Mouse (Mus musculus): ENCODE data around the gene Pcyt2.

Pcyt2 gene

DNA sequence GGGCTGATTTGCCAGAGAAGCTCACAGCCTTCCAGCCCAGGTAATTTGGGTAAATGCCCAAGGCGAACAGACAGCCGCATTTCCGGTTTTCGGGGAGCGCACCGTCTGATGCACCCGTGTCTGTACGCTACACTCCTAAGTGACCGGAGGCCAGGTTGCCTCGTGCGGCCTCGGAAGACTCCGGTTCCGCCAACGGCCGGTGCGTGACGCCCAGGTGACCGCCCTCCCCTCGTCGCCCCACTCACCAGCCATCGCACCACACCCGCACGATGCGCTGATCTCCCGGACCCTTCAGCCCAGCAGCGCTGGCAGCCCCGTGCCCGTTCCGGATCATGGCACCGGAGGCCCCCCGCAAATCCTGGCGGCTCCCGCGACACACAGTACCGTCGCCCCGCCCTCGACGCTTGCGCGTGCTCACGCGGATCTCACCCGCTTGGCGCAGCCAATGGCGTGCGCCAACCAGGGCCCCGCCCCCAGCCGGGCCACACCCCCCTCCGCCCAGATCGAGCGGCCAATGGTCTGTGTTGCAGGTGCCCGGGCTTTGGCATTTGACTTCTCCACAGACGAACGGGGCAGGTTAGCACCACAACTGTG, at the start of gene Pcyt2:
Pcyt2 (minus strand) TSS at position 418 of the 594 bp plus-strand sequence.
- peak; percentile 85 for DNase-seq (ENCODE audit: low read depth, low spot score)

DNA sequence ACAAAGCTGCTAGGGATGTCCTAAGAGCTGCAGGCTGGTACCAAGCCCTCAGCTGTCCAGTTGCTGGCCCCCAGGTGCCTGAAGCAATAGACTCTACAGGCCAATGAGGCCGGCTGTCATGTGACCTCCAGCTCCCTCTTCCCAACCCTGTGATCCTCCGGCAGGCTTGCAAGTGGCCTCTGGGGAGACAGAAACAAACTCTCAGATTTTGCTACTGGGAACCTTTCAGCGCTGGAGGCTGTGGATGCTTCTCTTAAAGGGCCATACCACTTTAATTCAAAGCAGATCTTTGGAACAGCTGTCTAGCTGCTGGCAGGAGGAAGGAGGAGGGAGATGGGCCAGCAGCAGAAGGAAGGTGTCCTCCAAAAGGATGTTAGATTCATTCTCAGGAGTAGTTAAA, 48.9 kb upstream of the Pcyt2 start:
- no peak for DNase-seq (ENCODE audit: low read depth, low spot score)

DNA sequence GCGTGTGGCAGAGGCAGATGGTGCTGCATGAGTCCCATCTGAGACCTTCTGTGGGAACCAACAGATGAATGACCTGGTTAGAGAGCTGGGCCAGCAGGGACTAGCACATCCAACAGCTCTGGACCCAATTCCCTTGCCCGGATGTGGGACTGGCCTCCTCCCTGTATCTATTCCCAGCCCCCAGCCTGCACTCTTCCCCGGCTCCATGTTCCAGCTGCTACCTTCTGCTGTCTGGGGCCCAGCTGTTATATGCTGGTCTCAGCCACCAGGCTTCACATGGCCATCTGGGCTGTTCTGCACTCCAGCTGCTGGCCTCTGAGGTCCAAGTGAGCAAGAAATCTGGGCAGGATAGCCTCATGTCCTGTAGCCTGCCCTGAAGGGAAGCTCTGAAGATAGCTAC, 47.7 kb upstream of the Pcyt2 start:
- DNase-seq (ENCODE audit: low read depth, low spot score) = no peak

DNA sequence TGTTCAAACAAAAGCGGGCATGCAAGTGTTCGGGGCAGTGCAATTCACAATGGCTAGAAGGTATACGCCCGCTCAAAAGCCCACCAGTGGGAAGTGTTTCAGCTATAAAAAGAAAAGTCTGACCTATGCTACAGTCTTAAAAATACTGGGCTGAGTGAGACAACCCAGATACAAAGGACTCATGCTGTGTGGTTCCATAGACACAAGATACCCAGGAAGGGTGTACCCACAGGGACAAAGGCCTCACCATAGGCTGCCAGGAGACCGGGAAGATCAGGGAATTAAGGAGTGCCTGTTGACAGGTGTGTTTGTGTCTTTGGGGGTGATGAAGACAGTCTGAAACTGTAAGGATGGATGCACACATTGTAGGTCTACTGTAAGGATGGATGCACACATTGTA, 46.0 kb upstream of the Pcyt2 start:
- DNase-seq (ENCODE audit: low read depth, low spot score) = no peak

DNA sequence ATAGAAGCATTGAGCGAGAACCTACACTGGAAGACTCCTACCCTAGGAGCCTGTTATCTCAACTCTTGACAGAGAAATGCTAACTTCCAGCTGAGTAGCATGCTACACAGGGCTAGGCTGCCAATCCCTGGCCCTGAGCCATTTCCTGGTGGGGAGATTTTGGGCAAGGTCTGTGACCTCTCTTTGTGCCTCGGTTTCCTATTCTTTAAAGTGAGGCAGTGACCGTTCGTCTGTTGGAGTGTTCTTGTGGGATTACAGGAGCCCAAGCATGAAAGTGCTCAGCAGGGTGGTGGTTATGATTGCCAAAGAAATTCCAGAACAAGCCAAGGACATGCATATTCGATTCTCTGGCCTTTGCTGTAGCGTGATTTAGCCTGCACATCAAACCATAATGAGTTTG, 45.0 kb upstream of the Pcyt2 start:
- no peak for DNase-seq (ENCODE audit: low read depth, low spot score)

DNA sequence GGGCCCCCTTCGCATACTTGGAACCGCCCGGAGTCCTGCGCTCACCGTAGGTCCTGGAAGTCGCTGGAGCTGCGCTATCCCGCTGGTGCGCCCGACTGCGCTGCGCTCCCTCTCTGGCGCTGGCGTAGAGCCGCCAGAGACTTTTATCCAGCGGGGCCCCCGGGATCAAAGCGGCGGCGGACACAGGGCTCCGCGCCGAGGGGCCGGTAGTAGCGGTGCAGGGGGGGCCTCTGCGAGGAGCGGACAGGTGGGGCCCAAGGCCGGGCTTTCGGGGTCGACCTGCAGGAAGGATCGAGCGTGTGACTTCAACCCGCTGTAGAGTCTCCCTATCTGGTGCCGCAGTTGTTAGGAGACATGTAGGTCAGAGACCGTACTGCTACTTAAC, 43.3 kb upstream of the Pcyt2 start, which contains the start of gene Notum:
Notum (minus strand) TSS at position 100 of the 385 bp plus-strand sequence.
- no peak for DNase-seq (ENCODE audit: low read depth, low spot score)

DNA sequence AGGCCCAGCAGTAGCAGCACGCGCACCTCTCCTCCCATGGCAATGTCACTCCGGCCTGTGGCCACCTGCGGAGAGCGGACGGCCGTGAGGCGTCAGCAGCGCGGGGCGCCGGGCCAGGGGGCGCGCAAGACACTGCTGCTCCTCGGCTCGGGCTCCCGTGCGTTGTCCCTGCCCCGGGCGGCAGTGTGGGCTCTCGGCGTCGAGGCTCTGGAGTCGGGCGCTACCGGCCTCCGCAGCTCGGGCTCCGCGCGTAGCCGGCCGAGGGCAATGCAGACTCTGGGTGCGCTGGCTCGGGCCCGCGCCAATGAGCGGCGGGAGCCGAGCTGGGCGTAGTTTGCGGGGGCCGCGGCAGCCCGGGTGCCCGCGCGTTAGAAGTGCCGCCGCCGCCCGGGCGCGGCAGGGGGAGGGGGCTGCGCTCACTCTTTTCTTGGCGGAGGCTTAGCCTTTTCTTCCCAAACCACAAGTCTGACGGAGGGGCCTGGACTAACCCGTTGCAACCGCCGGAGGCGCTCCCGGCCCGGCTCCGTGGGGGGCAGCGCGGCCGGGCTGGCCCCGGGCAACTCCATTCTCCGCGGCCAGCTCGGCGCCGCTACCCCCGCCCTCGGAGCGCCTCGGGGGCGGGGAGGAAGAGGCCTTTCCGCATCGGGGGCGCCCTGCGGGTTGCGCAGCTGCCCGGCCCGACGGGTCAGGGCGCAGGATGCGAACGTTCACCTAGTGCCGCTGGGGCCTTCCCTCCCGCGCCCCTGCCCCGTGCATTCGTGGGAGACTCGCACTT, 42.8 kb upstream of the Pcyt2 start:
- DNase-seq (ENCODE audit: low read depth, low spot score) = no peak

DNA sequence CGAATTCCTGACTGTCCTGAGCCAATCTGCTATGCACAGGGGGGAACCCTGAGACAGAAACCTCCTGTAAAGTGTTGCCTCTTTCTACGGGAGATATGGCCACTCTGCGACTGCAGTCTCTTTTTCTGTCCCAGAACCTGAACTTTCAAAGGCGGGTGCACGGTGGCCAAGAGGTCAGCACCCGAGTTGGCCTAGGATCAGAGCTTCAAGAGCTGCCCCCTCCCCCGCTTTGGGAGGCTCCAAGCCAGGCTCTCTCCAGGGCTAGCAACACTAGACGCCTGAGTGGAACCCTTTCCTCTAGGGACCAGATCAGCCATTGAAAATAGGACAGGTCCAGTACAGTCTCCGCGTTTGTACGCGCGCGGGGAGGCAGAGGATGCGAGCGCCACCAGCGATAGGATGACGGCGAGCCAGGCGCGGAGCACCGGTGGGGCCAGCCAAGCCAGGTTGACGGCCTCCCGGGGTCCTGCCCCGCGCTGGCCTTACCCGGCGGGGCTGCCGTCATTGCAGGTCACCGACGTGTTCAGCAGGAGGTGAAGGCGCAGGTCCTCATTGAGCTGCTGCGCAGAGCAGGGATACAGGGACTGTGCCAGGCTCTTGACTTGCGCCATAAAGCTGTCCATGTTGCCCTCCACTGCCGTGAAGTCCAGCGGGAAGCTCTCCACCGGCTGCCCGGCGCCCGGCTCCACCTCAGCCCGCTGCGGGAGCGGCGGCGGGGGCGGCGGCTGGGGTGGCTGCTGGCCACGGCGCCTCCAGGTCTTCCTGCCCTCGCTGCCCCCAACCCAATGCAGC, 42.0 kb upstream of the Pcyt2 start:
- no peak for DNase-seq (ENCODE audit: low read depth, low spot score)

DNA sequence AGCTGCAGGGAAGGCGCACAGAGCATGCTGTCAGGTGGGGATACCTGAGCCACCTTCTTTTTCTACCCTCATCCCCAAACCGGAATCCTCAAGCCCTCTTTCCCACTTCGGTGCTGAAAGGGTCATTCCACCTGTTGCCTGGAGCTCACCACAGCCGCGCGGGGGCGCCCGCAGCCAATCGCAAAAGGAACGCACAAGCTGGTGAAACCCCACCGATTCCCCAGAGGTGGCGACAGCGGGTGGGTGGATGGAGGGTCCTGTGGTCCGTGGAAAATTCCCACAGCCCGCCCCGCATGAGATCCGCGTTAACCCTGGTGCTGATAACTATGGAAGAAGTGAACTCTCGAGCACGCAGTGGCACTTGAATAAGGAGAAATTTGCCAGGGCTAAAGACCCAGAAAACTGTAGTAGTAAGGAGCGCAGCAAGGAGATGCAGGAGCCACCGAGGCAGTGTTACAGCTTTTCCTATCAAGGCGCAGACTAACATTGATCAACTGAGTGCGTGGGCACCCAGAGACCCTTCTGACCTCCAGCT, 41.2 kb upstream of the Pcyt2 start:
- DNase-seq (ENCODE audit: low read depth, low spot score) = peak; percentile 67

DNA sequence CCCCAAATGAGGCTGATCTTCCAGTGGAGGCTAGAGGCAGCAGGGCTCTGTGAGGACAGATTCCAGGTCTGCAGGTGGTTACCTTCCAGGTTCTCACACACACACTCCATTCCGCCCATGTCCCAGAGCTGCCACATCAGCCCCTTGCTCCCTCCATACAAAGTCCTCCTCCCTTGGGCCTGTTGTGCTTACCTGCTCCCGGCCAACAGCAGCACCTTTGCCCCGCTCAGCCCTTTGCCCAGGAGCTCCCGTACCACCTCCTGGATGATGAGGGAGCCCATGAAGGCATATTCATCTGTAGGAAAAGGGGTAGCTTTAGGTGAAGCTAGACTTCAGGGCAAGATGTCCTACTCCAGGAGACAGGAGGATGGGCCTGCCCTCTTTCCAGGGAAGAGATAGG, 39.6 kb upstream of the Pcyt2 start:
- no peak for DNase-seq (ENCODE audit: low read depth, low spot score)

DNA sequence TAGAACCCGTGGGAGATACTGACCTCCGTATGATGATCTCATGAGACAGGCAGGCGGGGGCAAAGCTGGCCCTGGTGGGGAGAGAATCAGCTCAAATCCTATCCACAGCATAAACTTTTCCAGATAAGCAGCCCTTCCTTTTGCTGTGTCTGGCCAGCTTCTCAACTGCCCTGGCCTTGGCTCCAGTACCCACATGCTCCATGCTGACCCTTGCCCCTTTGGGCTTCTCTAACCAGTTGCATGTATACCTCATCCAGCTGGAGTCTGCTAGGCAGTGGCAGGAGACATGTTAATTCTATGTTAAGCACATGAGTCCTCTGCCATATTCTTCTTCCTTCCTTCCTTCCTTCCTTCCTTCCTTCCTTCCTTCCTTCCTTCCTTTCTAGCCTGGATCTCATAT, 37.0 kb upstream of the Pcyt2 start:
- no peak for DNase-seq (ENCODE audit: low read depth, low spot score)

DNA sequence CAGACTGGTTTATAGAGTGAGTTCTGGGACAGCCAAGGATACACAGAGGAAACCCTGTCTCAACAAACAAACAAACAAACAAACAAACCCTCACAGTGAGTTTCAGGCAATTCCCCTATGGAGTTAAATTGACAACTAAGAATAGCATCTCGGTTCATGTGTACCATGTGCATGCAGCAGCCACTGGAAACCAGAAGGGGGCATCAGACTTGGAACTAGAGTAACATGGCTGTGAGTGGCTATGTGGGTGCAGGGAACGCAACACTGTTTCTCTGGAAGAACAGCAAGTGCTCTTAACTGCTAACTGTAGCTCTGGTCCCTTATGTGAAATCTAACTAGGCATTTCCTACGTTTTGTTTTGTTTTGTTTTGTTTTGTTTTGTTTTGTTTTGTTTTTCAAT, 34.1 kb upstream of the Pcyt2 start:
- no peak for DNase-seq (ENCODE audit: low read depth, low spot score)

DNA sequence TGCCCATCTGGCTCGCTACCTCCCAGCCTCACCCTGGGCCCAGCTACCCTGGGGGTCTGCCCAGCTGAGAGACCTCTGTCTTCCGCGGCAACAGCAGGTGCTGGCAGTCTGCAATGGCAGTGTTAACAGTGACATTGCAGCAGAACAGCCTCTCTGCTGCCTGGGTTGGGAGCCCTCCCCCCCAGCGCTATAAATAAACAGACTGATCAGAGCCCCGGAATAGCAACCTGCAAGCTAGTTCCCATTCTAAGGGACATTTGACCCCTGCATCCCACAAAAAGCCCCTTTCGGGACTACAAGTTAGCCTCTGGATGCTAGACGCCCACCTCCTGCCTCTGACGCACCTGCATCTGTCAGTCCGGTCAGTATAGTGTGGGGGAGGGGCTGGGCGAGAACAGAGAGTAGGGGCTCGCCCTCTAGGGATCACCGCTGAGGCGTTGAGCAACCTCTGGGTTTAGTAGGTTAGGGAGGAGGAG, 30.3 kb upstream of the Pcyt2 start, which contains the start of gene Myadml2:
Myadml2 (minus strand) TSS at position 158 of the 476 bp plus-strand sequence.
- no peak for DNase-seq (ENCODE audit: low read depth, low spot score)

DNA sequence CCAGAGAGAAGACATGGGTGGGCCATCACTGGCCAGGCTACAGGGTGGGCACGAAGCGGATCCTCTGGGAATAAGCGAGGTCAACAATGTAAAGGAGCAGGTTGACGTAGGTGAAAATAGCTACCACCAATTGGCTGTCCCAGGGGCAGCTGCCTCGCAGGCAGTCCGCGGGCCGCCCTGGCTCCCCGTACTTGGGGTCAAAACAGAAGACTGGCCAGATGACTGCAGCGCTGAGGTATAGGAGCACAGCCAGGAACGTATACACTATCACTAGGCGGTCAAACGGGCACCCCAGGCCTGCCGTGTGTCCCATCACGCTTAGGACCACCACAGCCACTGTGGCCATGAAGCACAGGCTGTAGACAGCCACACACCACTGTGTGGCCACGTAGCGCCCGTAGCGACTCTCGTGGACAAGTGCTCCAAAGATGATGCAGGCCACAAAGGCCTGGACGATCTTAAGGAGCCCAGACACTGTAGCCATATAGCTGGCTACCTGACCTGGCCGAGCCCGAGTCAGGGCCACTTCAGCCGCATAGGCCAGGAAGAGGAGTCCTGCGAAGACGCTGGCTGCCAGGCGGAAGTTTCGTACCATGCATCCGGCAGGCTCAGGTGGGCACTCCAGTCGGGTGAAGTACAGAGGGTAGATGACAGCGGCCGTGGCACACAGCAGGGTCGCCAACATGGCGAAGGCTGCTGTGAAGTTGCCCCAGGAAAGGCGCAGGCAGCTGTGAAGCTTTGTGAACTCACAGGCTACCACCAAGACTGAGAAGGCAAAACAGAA, 29.5 kb upstream of the Pcyt2 start:
- DNase-seq (ENCODE audit: low read depth, low spot score) = no peak

DNA sequence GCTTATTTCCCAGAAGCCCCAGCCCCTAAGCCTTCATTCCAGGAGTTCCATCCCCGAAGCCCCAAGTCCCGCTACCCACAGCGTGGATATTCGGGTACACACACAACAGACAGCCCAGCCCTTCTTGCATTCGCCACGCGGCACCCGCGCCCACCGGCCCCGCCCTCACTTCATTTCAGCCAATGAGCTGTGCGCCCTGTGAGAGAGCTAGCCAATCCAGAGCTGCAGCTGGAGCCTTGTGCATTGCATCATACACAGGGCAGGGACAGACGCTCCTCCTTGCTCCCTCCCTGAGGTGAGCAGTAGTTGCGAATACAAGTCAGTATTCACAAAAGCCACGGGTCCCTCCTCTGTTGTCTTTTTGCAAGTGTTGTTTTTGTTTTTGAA, 25.9 kb upstream of the Pcyt2 start, which contains the start of gene Pycr1:
Pycr1 (minus strand) TSS at position 169 of the 387 bp plus-strand sequence.
- DNase-seq (ENCODE audit: low read depth, low spot score) = peak; percentile 75

DNA sequence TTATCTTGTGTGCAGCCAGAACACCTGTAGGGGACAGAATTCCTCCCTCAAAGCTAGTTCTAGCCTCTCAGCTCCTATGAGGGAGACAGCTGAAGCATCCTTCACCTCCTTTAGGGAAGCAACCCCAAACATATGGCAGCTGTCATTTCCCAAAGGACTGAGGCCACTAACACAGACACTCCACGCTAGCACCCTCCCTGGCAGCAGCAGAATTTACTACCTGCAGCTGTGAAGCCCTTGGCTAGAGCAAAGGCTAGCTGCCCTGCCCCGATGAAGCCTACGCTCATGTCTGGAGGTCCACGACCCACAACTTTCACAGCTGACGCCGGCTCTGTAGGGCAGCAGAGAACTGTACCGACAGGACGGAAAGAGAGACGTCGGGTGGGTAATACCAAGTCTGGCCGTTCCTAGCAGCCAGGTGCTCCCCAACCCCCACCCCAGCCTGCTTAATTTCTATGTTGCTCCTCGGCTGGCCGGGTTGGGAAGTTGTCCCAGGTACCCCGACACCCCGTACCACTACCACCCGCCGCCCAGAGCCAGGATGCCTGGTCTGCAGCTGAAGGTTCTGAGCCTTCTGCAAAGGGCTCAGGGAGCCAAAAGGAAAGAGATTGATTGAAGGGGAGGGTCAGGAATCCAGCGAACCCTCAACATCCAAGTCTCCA, 25.3 kb upstream of the Pcyt2 start:
- DNase-seq (ENCODE audit: low read depth, low spot score) = no peak

DNA sequence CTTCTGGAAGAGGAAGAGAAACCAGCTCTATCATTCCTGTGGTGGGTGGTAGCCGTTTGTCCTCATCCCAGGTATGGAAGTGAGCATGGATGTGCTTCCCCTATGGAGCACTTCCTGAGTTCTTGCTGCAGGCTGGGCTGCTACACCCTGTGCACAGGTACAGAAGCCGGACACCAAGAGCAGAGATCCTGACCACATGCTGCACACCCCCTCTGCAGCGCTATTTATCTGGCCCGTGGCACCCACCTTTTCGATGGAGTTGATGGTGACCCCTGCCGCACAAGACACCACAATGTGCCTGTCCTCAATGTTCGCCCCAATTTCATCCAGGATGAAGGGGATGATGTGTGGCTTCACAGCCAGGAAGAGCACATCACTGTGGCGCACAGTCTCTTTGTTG, 24.1 kb upstream of the Pcyt2 start:
- DNase-seq (ENCODE audit: low read depth, low spot score) = no peak

DNA sequence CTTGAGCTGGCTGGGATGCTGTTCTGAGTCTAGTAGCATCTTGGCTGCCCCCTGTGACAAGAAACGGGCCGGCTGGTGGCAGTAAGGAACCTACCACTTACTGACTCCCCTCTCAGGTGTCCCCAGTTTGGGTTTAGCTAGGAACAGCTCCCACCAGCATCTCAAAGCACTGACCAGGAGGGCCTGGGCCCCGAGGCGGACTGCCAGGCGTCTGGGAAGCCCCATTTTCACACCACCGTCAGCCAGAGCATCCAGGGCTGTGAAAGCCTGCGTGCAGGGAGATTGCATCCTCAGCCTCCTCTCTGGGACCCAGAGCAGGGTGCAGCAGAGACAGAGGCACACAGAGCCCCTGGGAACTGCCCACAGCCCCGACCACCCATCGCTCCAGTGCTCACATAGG, 23.5 kb upstream of the Pcyt2 start:
- DNase-seq (ENCODE audit: low read depth, low spot score) = no peak

DNA sequence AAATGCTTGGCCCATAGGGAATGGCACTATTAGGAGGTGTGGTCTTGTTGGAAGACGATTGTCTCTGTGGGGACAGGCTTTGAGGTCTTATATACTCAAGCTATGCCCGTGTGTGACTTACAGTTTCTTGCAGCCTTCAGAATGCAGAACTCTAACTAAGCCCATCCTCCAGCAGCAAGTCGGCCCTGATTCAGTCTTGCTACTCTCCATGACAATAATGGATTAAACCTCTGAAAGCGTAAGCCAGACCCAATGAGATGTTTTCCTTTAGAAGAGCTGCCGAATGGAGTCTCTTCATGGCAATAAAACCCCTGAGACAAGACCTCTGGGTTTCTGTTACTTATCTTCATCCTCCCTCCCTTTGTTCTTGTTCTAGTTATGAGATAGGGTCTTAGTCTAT, 17.1 kb upstream of the Pcyt2 start:
- DNase-seq (ENCODE audit: low read depth, low spot score) = no peak

DNA sequence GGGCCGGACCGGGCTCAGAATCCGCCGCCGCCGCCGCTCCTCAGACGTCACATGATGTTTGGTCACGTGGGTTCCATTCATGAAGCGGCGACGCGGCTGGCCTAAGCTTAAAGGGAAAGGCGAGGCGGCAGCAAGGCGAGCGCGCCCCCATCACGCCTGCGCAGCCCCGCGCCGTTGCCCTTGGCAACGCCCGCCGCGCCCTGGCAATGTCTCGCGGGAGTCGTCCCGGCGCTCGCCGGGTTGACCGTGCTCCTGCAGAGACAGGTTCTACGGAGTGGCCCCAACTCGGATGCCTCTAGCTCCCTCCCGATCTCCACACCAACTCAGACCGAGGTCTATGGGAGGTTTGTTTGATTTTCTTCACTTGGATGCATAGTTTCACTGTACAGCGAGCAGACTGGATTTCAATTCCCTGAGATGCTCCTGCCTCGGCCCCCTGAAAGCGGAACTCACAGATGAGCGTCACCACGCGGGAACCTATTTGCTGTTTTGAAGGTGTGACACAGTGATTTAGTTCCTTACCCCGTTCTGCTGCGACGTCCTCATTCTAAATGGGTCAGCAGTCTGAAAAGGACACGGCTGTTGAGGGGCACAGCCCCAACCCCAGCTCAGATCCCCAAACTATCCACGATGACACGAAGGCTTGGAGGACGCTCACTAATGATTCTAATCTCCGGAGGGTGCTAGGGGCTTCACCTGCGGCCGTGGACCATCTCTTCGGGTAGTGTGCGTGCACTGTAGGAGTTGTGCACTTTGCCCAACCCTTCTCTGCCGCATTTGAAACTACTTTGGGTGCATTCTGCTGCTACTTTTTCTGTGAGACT, 16.0 kb upstream of the Pcyt2 start, which contains the start of gene Mafg:
Mafg (minus strand) TSS at position 81 of the 824 bp plus-strand sequence.
- peak; percentile 93 for DNase-seq (ENCODE audit: low read depth, low spot score)
